Mouse (Mus musculus) E14TG2a.4 (cell line): ENCODE measurements around the gene Zc3h7b.

Experiments
- CTCF ChIP-seq: conservative IDR thresholded peaks from 2 replicates; pipeline ENCODE4 v1.5.1; 2014; ENCODE audit warnings: low read length
- POU5F1 ChIP-seq: IDR thresholded peaks from 2 replicates; pipeline ENCODE4 v1.6.1; 2014; ENCODE audit warnings: low read length, borderline replicate concordance

- TF ChIP-seq CTCF (no peak), POU5F1 (no peak)
Observed at GRCm38 (mm10) chr15:81805624-81806023, 60.8 kb downstream of the Zc3h7b start.
